Mouse (Mus musculus) heart, embryonic 10.5 days (tissue): ENCODE results near the gene Ipo11. TPM values are rescaled to one million over a fixed set of nuclear protein-coding genes. Genes with fewer than 3 reads are reported as not detected.

Experiments
- polyA plus RNA-seq: library from polyadenylated mRNA; unstranded; fragments of >200 nt; fragmentation: Nextera tagmentation; extraction: Ambion mirVana; gene quantifications from 2 replicates; pipeline ENCODE4 v1.2.1, GENCODE M21; 2016

The Ipo11 gene
- polyA plus RNA-seq, 1 experiment from 2014 or later = 88.0 TPM

Other genes with a start within 250 kb of the Ipo11 start
- gene Dimt1, start 10.2 kb upstream of the Ipo11 start, polyA plus RNA-seq = 38.3 and 47.6 TPM in 2 replicates
- gene Kif2a, start 85.2 kb upstream of the Ipo11 start, polyA plus RNA-seq = 10.8 and 15.0 TPM in 2 replicates